ENCODE assay signal across 8 mouse cellular contexts in genomic region chr15:100551326-100552307, GRCm38 (mm10). TPM values are rescaled to one million over a fixed set of nuclear protein-coding genes. Genes with fewer than 3 reads are reported as not detected.
A peak's percentile ranks its signal among the peaks of the same experiment; 100 is the strongest.
DNase-seq lines count a peak whose midpoint lies in the region; ATAC-seq and TF ChIP-seq lines count a peak whose summit lies in the region.

TSS of gene Tfcp2 (minus strand) at chr15:100552008.

- peak; percentile 67; the same call in 1 of the 2 replicates for TF ChIP-seq POLR2A in bone marrow, adult 2 months (IDR thresholded peaks at IDR 0.05; ENCODE audit: borderline replicate concordance, control insufficient read depth, low read depth, low read length)
- TF ChIP-seq POLR2A in limb, embryonic 14.5 days (IDR thresholded peaks at IDR 0.05; ENCODE audit: borderline replicate concordance, extremely low read depth, insufficient read depth, insufficient read length), result peak; percentile 45; the same call in 1 of the 2 replicates

- H3K9me3 ChIP-seq in embryonic facial prominence, embryonic 15.5 days (replicated peaks), result no peaks in the 10 kb centered on the region
- H3K9me3 ChIP-seq in limb, embryonic 14.5 days (ENCODE audit: control insufficient read depth, low read length), result no peaks in the 10 kb centered on the region
- no peaks in the 10 kb centered on the region for H3K9me3 ChIP-seq in midbrain, postnatal 0 days (ENCODE audit: low read length)

- H3K4me2 ChIP-seq in embryonic facial prominence, embryonic 15.5 days (replicated peaks), result peak within 1 kb of the TSS; percentile 84
- H3K4me2 ChIP-seq in limb, embryonic 14.5 days (replicated peaks; ENCODE audit: low read depth, low read length, severe bottlenecking), result peak within 1 kb of the TSS; percentile 67
- H3K4me2 ChIP-seq in midbrain, postnatal 0 days (ENCODE audit: low read depth, low read length, poor library complexity, severe bottlenecking), result peak within 1 kb of the TSS; percentile 89

- peak within 1 kb of the TSS; percentile 72 for H3K27ac ChIP-seq in bone marrow, adult 2 months (ENCODE audit: control insufficient read depth, insufficient read depth, low read depth, low read length, poor library complexity)
- H3K27ac ChIP-seq in embryonic facial prominence, embryonic 15.5 days (replicated peaks), result peak within 1 kb of the TSS; percentile 89
- H3K27ac ChIP-seq in limb, embryonic 14.5 days (replicated peaks; ENCODE audit: low read depth, low read length), result peak within 1 kb of the TSS; percentile 81
- peak within 1 kb of the TSS; percentile 83 for H3K27ac ChIP-seq in midbrain, postnatal 0 days (ENCODE audit: low read depth, low read length)

- WGBS in bone marrow, adult 2 months, result under 1% methylated on average over 84 of the region's 84 CpGs
- under 1% methylated on average over 84 of the region's 84 CpGs for WGBS in embryonic facial prominence, embryonic 15.5 days
- WGBS in limb, embryonic 14.5 days, result under 1% methylated on average over 80 of the region's 84 CpGs
- WGBS in midbrain, postnatal 0 days, result under 1% methylated on average over 81 of the region's 84 CpGs

- peak within 1 kb of the TSS; percentile 81 for H3K9ac ChIP-seq in embryonic facial prominence, embryonic 15.5 days
- H3K9ac ChIP-seq in limb, embryonic 14.5 days (ENCODE audit: low read depth, low read length, severe bottlenecking), result peak within 1 kb of the TSS; percentile 88
- H3K9ac ChIP-seq in midbrain, postnatal 0 days (replicated peaks; ENCODE audit: low read length, poor library complexity, severe bottlenecking), result peak within 1 kb of the TSS; percentile 77

- H3K27me3 ChIP-seq in embryonic facial prominence, embryonic 15.5 days, result no peaks in the 10 kb centered on the region
- no peaks in the 10 kb centered on the region for H3K27me3 ChIP-seq in limb, embryonic 14.5 days (ENCODE audit: control insufficient read depth, insufficient read depth, low read length)
- no peaks in the 10 kb centered on the region for H3K27me3 ChIP-seq in midbrain, postnatal 0 days (ENCODE audit: insufficient read depth, low read length)

- H3K36me3 ChIP-seq in embryonic facial prominence, embryonic 15.5 days, result peaks cover 4% of the 10 kb centered on the region; the same call in 1 of the 2 replicates
- H3K36me3 ChIP-seq in limb, embryonic 14.5 days (ENCODE audit: control insufficient read depth, insufficient read depth, low read length), result peaks cover 21% of the 10 kb centered on the region
- no peaks in the 10 kb centered on the region for H3K36me3 ChIP-seq in midbrain, postnatal 0 days (ENCODE audit: insufficient read depth, low read length)

- peak; percentile 100 for ATAC-seq in embryonic facial prominence, embryonic 15.5 days (ENCODE audit: insufficient number of reproducible peaks, low FRiP score, low TSS enrichment, low read depth)
- ATAC-seq in limb, embryonic 14.5 days (ENCODE audit: low FRiP score, low read depth), result peak; percentile 100
- peak; percentile 99 for ATAC-seq in midbrain, postnatal 0 days (ENCODE audit: low FRiP score)

- H3K4me3 ChIP-seq in bone marrow, adult 2 months (replicated peaks; ENCODE audit: control insufficient read depth, low read depth, low read length), result peak within 1 kb of the TSS; percentile 89
- H3K4me3 ChIP-seq in embryonic facial prominence, embryonic 15.5 days (replicated peaks), result peak within 1 kb of the TSS; percentile 93
- H3K4me3 ChIP-seq in limb, embryonic 14.5 days (replicated peaks; ENCODE audit: low read length), result peak within 1 kb of the TSS; percentile 89
- H3K4me3 ChIP-seq in midbrain, postnatal 0 days (ENCODE audit: low read depth, low read length), result peak within 1 kb of the TSS; percentile 82

- peak; percentile 99 for DNase-seq in 416B (ENCODE audit: low read depth)
- peak; percentile 99 for DNase-seq in heart, adult 8-10 months (ENCODE audit: low spot score)
- DNase-seq in kidney, adult 9 months, result peak; percentile 100
- DNase-seq in limb, embryonic 14.5 days (ENCODE audit: low spot score), result peak; percentile 98
- DNase-seq in midbrain, postnatal 0 days (ENCODE audit: low spot score), result peak; percentile 99
- DNase-seq in spleen, postnatal 14 days (ENCODE audit: low spot score in 2 of 2), result peak; percentile 92 to 95

- TF ChIP-seq CTCF in bone marrow, adult 2 months (IDR thresholded peaks at IDR 0.05; ENCODE audit: control insufficient read depth, insufficient read depth, low read length), result no peak
- TF ChIP-seq CTCF in midbrain, postnatal 0 days (IDR thresholded peaks at IDR 0.05), result no peak

- peaks cover 4% of the 10 kb centered on the region for H3K4me1 ChIP-seq in bone marrow, adult 2 months (ENCODE audit: control insufficient read depth, insufficient read depth, low read length)
- peaks cover 11% of the 10 kb centered on the region for H3K4me1 ChIP-seq in embryonic facial prominence, embryonic 15.5 days
- H3K4me1 ChIP-seq in limb, embryonic 14.5 days (ENCODE audit: control insufficient read depth, insufficient read depth, low read length), result peaks cover 4% of the 10 kb centered on the region
- H3K4me1 ChIP-seq in midbrain, postnatal 0 days (ENCODE audit: insufficient read depth, low read length), result peaks cover 4% of the 10 kb centered on the region; the same call in 1 of the 2 replicates

RNA-seq across cellular contexts. Expression of gene Tfcp2, which starts in this region (rescaled TPM):
- polyA plus RNA-seq in bone marrow, adult 2 months (2011; ENCODE audit: insufficient read depth, insufficient read length, low replicate concordance, missing spikeins), result 9.5 and 11.8 TPM in 2 replicates
- 23.0 and 26.6 TPM in 2 replicates for polyA plus RNA-seq in embryonic facial prominence, embryonic 15.5 days (2015; fragmentation: Nextera tagmentation; extraction: Ambion mirVana)
- total RNA-seq in heart, adult 8-10 months (2022), result 10 to 100 TPM; 14.3 to 17.3 (median 15.6) TPM
- 30.1 and 30.5 TPM in 2 replicates for polyA plus RNA-seq in limb, embryonic 14.5 days (2012; rRNA removed)
- polyA plus RNA-seq in limb, embryonic 14.5 days (2014; fragmentation: Nextera tagmentation; extraction: Ambion mirVana), result 23.2 and 26.1 TPM in 2 replicates
- 30.4 and 33.6 TPM in 2 replicates for total RNA-seq in midbrain, postnatal 0 days (2014; rRNA removed)
- 33.0 and 36.7 TPM in 2 replicates for polyA plus RNA-seq in midbrain, postnatal 0 days (2015; fragmentation: Nextera tagmentation; extraction: Ambion mirVana)

Comparison
In these comparisons a context has a peak if more than half of its experiments do, and no peak if none do; other contexts are left out.
1. Peak in every context shown above with its lines: DNase-seq, ATAC-seq, H3K4me3 ChIP-seq and H3K27ac ChIP-seq.